Mouse (Mus musculus) heart, embryonic 14.5 days (tissue): ENCODE measurements around the gene Dohh. TPM values are rescaled to one million over a fixed set of nuclear protein-coding genes. Genes with fewer than 3 reads are reported as not detected.

ENCODE experiments used
- ATAC-seq: fragments of 200-750 bp; cut with Nextera tagmentation; 2 replicates; pipeline ENCODE4 v1.8.0; 2017; ENCODE audit warnings: low read depth, moderate TSS enrichment; ENCODE audit not compliant: insufficient number of reproducible peaks, insufficient read depth, low FRiP score
- H3K27ac ChIP-seq, 2 experiments: fragments of 200-500 bp in 1 of 2; fragments of 300-500 bp in 1 of 2; sonication (generic) in 1 of 2; replicated peaks in 1 of 2; 2 replicates each; pipeline ENCODE4 v1.5.1; 2012 to 2014; ENCODE audit warnings: low read depth in 2 of 2, low read length in 2 of 2, control low read depth in 1 of 2, mild to moderate bottlenecking in 1 of 2, mixed read lengths in 1 of 2; ENCODE audit not compliant: control insufficient read depth in 1 of 2, insufficient read depth in 1 of 2
- H3K27me3 ChIP-seq: fragments of 300-500 bp; sonication (generic); 2 replicates; pipeline ENCODE4 v1.6.1; 2014; ENCODE audit warnings: mild to moderate bottlenecking, low read length, control low read depth; ENCODE audit not compliant: control insufficient read depth, insufficient read depth
- H3K36me3 ChIP-seq: fragments of 300-500 bp; sonication (generic); 2 replicates; pipeline ENCODE4 v1.6.1; 2014; ENCODE audit warnings: mild to moderate bottlenecking, control low read depth, low read length, mixed read lengths; ENCODE audit not compliant: control insufficient read depth, insufficient read depth
- H3K4me1 ChIP-seq, 2 experiments: fragments of 200-500 bp in 1 of 2; fragments of 300-500 bp in 1 of 2; sonication (generic) in 1 of 2; 2 replicates each; pipeline ENCODE4 v1.6.1; 2012 to 2014; ENCODE audit warnings: low read length in 2 of 2, control low read depth in 1 of 2, mixed read lengths in 1 of 2; ENCODE audit not compliant: control insufficient read depth in 2 of 2, insufficient read depth in 2 of 2
- H3K4me2 ChIP-seq: fragments of 300-500 bp; sonication (generic); 2 replicates; pipeline ENCODE4 v1.6.1; 2014; ENCODE audit warnings: mild to moderate bottlenecking, low read length
- H3K4me3 ChIP-seq, 2 experiments: fragments of 200-500 bp in 1 of 2; fragments of 300-500 bp in 1 of 2; sonication (generic) in 1 of 2; 2 replicates each; pipeline ENCODE4 v1.5.1; 2012 to 2014; ENCODE audit warnings: low read length in 2 of 2, mild to moderate bottlenecking in 2 of 2, control low read depth in 1 of 2, low read depth in 1 of 2, moderate library complexity in 1 of 2; ENCODE audit not compliant: control insufficient read depth in 1 of 2, insufficient read depth in 1 of 2
- H3K9ac ChIP-seq: fragments of 300-500 bp; sonication (generic); 2 replicates; pipeline ENCODE4 v1.6.1; 2014; ENCODE audit warnings: mild to moderate bottlenecking, low read length
- H3K9me3 ChIP-seq: fragments of 300-500 bp; sonication (generic); 2 replicates; pipeline ENCODE4 v1.6.1; 2016; ENCODE audit warnings: low read length, control low read depth; ENCODE audit not compliant: control insufficient read depth
- WGBS: fragments of 180-500 bp; shearing (Covaris S2); extraction: QIAGEN DNeasy Blood & Tissue Kit; methylation state at CpG from one replicate; pipeline ENCODE4 v1.1.7; 2014; 5-methylcytosine and 5-hydroxymethylcytosine counted together
- polyA plus RNA-seq: library from polyadenylated mRNA; unstranded; fragments of >200 nt; fragmentation: Nextera tagmentation; extraction: Ambion mirVana; gene quantifications from 2 replicates; pipeline ENCODE4 v1.2.1, GENCODE M21; 2014

Gene Dohh
- polyA plus RNA-seq, 1 experiment from 2014 or later = 53.5 TPM

- H3K36me3 ChIP-seq = peaks cover 14% of the 10 kb centered on the region
- H3K4me3 ChIP-seq = no peak overlapping the region
- H3K4me2 ChIP-seq = no peak overlapping the region
- peaks cover 21 to 30% of the 10 kb centered on the region in 2 experiments for H3K4me1 ChIP-seq
- WGBS = 86% methylated on average over 6 of the region's 6 CpGs
- H3K27ac ChIP-seq = no peak overlapping the region; a peak in 1 of 4 replicates
- H3K27me3 ChIP-seq = no peaks in the 10 kb centered on the region
- H3K9ac ChIP-seq = no peak overlapping the region
- no peak for ATAC-seq
- H3K9me3 ChIP-seq = no peaks in the 10 kb centered on the region
These were observed 4.3 kb upstream of the Dohh start for GRCm38 (mm10) chr10:81379809-81380378.

GRCm38 (mm10) chr10:81382039-81382438 lies 2.2 kb upstream of the Dohh start:
- no peaks in the 10 kb centered on the region for H3K27me3 ChIP-seq
- H3K4me1 ChIP-seq = peaks cover 20 to 27% of the 10 kb centered on the region in 2 experiments
- H3K36me3 ChIP-seq = peaks cover 14% of the 10 kb centered on the region
- H3K9ac ChIP-seq = peak overlapping the region; percentile 10; the same call in 1 of the 2 replicates
- no peak for ATAC-seq
- H3K9me3 ChIP-seq = no peaks in the 10 kb centered on the region
- no peak overlapping the region for H3K4me2 ChIP-seq
- 29% methylated on average over 5 of the region's 5 CpGs for WGBS
- no peak overlapping the region for H3K4me3 ChIP-seq
- peak overlapping the region; percentile 14 to 24 for H3K27ac ChIP-seq

- Histone ChIP-seq H3K27me3 (no peaks in the 10 kb centered on the region), H3K9me3 (no peaks in the 10 kb centered on the region), H3K4me1 (peaks cover 16 to 24% of the 10 kb centered on the region in 2 experiments), H3K9ac (peak overlapping the region; percentile 93), H3K4me3 (peak overlapping the region; percentile 70 to 92), H3K36me3 (peaks cover 38% of the 10 kb centered on the region), H3K4me2 (peak overlapping the region; percentile 89), H3K27ac (peak overlapping the region; percentile 72 to 86)
- ATAC-seq = peak; percentile 2; the same call in 1 of the 2 replicates
- WGBS = under 1% methylated on average over 19 of the region's 19 CpGs
These were observed 366 bp downstream of the Dohh start for GRCm38 (mm10) chr10:81384605-81384982.

- 80% methylated on average over 22 of the region's 22 CpGs for WGBS
- no peak for ATAC-seq
- H3K27ac ChIP-seq = no peak overlapping the region
- H3K36me3 ChIP-seq = peaks cover 38% of the 10 kb centered on the region
- no peaks in the 10 kb centered on the region for H3K27me3 ChIP-seq
- no peaks in the 10 kb centered on the region for H3K9me3 ChIP-seq
- H3K4me2 ChIP-seq = peak overlapping the region; percentile 89
- H3K9ac ChIP-seq = no peak overlapping the region
- peaks cover 16 to 29% of the 10 kb centered on the region in 2 experiments for H3K4me1 ChIP-seq
- H3K4me3 ChIP-seq = peak overlapping the region in 1 of 2 experiments; percentile 92; a peak in 1 of 4 replicates
These were observed 1.5 kb downstream of the Dohh start for GRCm38 (mm10) chr10:81385603-81386306.

- ATAC-seq = no peak
- no peak overlapping the region for H3K4me2 ChIP-seq
- H3K9ac ChIP-seq = no peak overlapping the region
- H3K9me3 ChIP-seq = no peaks in the 10 kb centered on the region
- WGBS = 95% methylated on average over 20 of the region's 20 CpGs
- peaks cover 38% of the 10 kb centered on the region for H3K36me3 ChIP-seq
- H3K27me3 ChIP-seq = no peaks in the 10 kb centered on the region
- no peak overlapping the region for H3K4me3 ChIP-seq
- no peak overlapping the region for H3K27ac ChIP-seq
- H3K4me1 ChIP-seq = peaks cover 8 to 22% of the 10 kb centered on the region in 2 experiments
These were observed 3.5 kb downstream of the Dohh start for GRCm38 (mm10) chr10:81387716-81388115.

GRCm38 (mm10) chr10:81388505-81389055 lies 4.4 kb downstream of the Dohh start, which contains the start of gene Gm48552:
Gene Gm48552 (plus strand): TSS chr10:81389005.
- Histone ChIP-seq H3K4me1 (peaks cover 13 to 30% of the 10 kb centered on the region in 2 experiments), H3K27ac (peak within 1 kb of the TSS; percentile 17 to 68; a peak in 3 of 4 replicates)

GRCm38 (mm10) chr10:81389373-81389772 lies 5.1 kb downstream of the Dohh start:
- Histone ChIP-seq H3K4me3 (no peak overlapping the region), H3K27me3 (no peaks in the 10 kb centered on the region), H3K9ac (peak overlapping the region; percentile 12; the same call in 1 of the 2 replicates), H3K27ac (peak overlapping the region; percentile 17 to 68; a peak in 3 of 4 replicates), H3K9me3 (no peaks in the 10 kb centered on the region), H3K4me1 (peaks cover 16 to 37% of the 10 kb centered on the region in 2 experiments), H3K36me3 (peaks cover 38% of the 10 kb centered on the region), H3K4me2 (no peak overlapping the region)
- 52% methylated on average over 3 of the region's 3 CpGs for WGBS
- ATAC-seq = no peak

More at GRCm38 (mm10) chr10:81388505-81389055, 4.4 kb downstream of the Dohh start, which contains the start of gene Gm48552:
- Histone ChIP-seq H3K9me3 (no peaks in the 10 kb centered on the region), H3K4me2 (no peak within 1 kb of the TSS), H3K36me3 (peaks cover 38% of the 10 kb centered on the region), H3K9ac (peak within 1 kb of the TSS; percentile 12; the same call in 1 of the 2 replicates), H3K4me3 (no peak within 1 kb of the TSS), H3K27me3 (no peaks in the 10 kb centered on the region)
- ATAC-seq = no peak
- 85% methylated on average over 5 of the region's 5 CpGs for WGBS
